Mouse (Mus musculus) MEL (cell line): ENCODE measurements around the gene Cog4.

Source experiments
- BHLHE40 ChIP-seq: IDR thresholded peaks from 2 replicates; pipeline ENCODE4 v1.6.1; 2012; ENCODE audit warnings: low read depth, mild to moderate bottlenecking, inconsistent platforms, low read length, improper control_type of control experiment, borderline replicate concordance
- CTCF ChIP-seq, 3 experiments: IDR thresholded peaks in 2 of 3; conservative IDR thresholded peaks in 1 of 3; 2 replicates each; pipeline ENCODE4 v1.5.1; 2011 to 2012; ENCODE audit warnings: low read length in 3 of 3, low read depth in 2 of 3, mild to moderate bottlenecking in 2 of 3, improper control_type of control experiment in 1 of 3, inconsistent platforms in 1 of 3, mixed read lengths in 1 of 3, moderate library complexity in 1 of 3; ENCODE audit not compliant: control insufficient read depth in 1 of 3, insufficient read depth in 1 of 3, poor library complexity in 1 of 3, severe bottlenecking in 1 of 3
- EP300 ChIP-seq, 2 experiments: IDR thresholded peaks; 2 replicates each; pipeline ENCODE4 v1.6.1; 2011; ENCODE audit warnings: improper control_type of control experiment in 2 of 2, low read length in 2 of 2, low read depth in 1 of 2, mild to moderate bottlenecking in 1 of 2
- ETS1 ChIP-seq: IDR thresholded peaks from 2 replicates; pipeline ENCODE4 v1.6.1; 2012; ENCODE audit warnings: low read depth, mild to moderate bottlenecking, inconsistent platforms, low read length, improper control_type of control experiment, moderate library complexity
- HCFC1 ChIP-seq: IDR thresholded peaks from 2 replicates; pipeline ENCODE4 v1.6.1; 2012; ENCODE audit warnings: low read depth, mild to moderate bottlenecking, inconsistent platforms, low read length, improper control_type of control experiment, moderate library complexity
- JUND ChIP-seq: IDR thresholded peaks from 2 replicates; pipeline ENCODE4 v1.6.1; 2011; ENCODE audit warnings: low read depth, mild to moderate bottlenecking, improper control_type of control experiment, low read length
- KAT2A ChIP-seq: conservative IDR thresholded peaks from 2 replicates; pipeline ENCODE4 v1.6.1; 2012; ENCODE audit warnings: low read depth, low read length, improper control_type of control experiment, inconsistent platforms
- MAZ ChIP-seq: IDR thresholded peaks from 2 replicates; pipeline ENCODE4 v1.6.1; 2012; ENCODE audit warnings: low read depth, mild to moderate bottlenecking, inconsistent platforms, low read length, improper control_type of control experiment
- POLR2A ChIP-seq, 2 experiments: IDR thresholded peaks; 2 replicates each; pipeline ENCODE4 v1.6.1; 2011 to 2012; ENCODE audit warnings: low read length in 2 of 2, mild to moderate bottlenecking in 2 of 2, control low read depth in 1 of 2, improper control_type of control experiment in 1 of 2, low read depth in 1 of 2, moderate library complexity in 1 of 2; ENCODE audit not compliant: control insufficient read depth in 1 of 2, insufficient read depth in 1 of 2, poor library complexity in 1 of 2
- POLR2AphosphoS2 ChIP-seq: IDR thresholded peaks from 2 replicates; pipeline ENCODE4 v1.6.1; 2011; ENCODE audit warnings: low read length, improper control_type of control experiment
- ZMIZ1 ChIP-seq: IDR thresholded peaks from 2 replicates; pipeline ENCODE4 v1.6.1; 2012; ENCODE audit warnings: low read depth, mild to moderate bottlenecking, inconsistent platforms, low read length, improper control_type of control experiment, moderate library complexity

DNA sequence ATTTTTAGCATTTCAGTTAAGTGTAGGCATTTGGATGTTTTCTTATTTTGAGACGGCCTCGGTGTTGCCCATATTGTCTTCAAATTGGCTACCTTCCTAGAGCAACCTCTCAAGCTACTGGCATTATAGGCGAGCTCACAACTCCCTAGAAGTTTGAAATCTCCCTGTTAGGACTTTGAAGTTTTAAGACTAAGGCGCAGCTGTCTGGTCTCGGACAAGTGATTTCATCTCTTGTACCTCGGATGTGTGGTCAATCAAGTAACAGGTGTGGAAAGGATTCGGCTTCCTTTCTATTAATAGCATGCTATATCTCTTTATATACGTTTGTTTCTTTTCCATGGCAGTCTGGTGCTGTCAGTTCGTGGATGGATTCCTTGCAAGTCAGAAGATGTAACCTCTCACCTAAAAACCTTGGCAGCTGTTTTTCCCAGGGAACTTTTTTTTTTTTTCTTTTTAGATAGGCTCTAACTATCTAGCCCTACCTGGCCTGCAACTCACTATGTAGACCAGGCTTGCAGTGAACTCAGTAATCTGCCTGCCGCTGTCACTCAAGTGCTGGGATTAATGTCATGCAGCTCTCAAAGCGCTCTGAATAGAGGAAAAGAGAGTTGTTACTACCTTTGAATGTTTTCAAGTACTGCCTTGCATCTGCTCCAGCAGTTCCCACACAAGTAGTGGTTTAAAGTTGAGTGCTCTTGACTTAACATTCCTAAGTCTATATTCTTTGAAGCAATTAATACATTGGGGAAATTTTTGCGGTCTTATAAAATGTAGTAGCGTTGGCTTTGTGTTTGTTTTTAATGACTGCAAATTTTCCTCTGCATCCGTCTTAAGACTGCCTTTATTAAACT is 1.5 kb downstream of the Cog4 start:
- TF ChIP-seq EP300 (IDR thresholded peaks at IDR 0.05; ENCODE audit: low read depth in 1 of 2, low read length in 2 of 2): no peak
- TF ChIP-seq JUND: no peak
- TF ChIP-seq MAZ: no peak
- TF ChIP-seq KAT2A: no peak
- TF ChIP-seq HCFC1: no peak
- no peak for TF ChIP-seq ETS1
- no peak for TF ChIP-seq ZMIZ1
- no peak for TF ChIP-seq POLR2AphosphoS2
- TF ChIP-seq POLR2A (IDR thresholded peaks at IDR 0.05; ENCODE audit: control insufficient read depth in 1 of 2, insufficient read depth in 1 of 2, low read depth in 1 of 2, low read length in 2 of 2, poor library complexity in 1 of 2): no peak
- TF ChIP-seq CTCF (IDR thresholded peaks at IDR 0.05 in 2 of 3, conservative IDR thresholded peaks at IDR 0.05 in 1 of 3; ENCODE audit: control insufficient read depth in 1 of 3, insufficient read depth in 1 of 3, low read depth in 2 of 3, low read length in 3 of 3, poor library complexity in 1 of 3, severe bottlenecking in 1 of 3): no peak
- no peak for TF ChIP-seq BHLHE40
